8 mouse cellular contexts compared by ENCODE assay signal in genomic region chr5:136966331-136966730, GRCm38 (mm10). TPM values are rescaled to one million over a fixed set of nuclear protein-coding genes. Genes with fewer than 3 reads are reported as not detected.
DNase-seq lines count a peak whose midpoint lies in the region; ATAC-seq and TF ChIP-seq lines count a peak whose summit lies in the region.

TSS of gene Cldn15 (plus strand) at chr5:136966616.

- no peak for TF ChIP-seq POLR2A in ES-Bruce4 (IDR thresholded peaks at IDR 0.05; ENCODE audit: insufficient read depth, low read length)
- TF ChIP-seq POLR2A in liver, adult 2 months (IDR thresholded peaks at IDR 0.05; ENCODE audit: extremely low read depth, insufficient read depth, low read length): no peak

- DNase-seq in adrenal gland, adult 8-10 months: peak; percentile 51
- peak; percentile 44 for DNase-seq in heart, postnatal 25 days (ENCODE audit: low spot score)
- DNase-seq in liver, adult 2 months (ENCODE audit: extremely low read depth, low read depth, low spot score): no peak
- peak; percentile 38 for DNase-seq in stomach, postnatal 0 days (ENCODE audit: low spot score)
- no peak for DNase-seq in layer of hippocampus, postnatal 36 days
- DNase-seq in cerebellum, postnatal 4 days (ENCODE audit: low spot score in 2 of 2): no peak

- no peak for TF ChIP-seq CTCF in ES-Bruce4 (IDR thresholded peaks at IDR 0.05; ENCODE audit: low read depth, low read length)
- no peak for TF ChIP-seq CTCF in liver, adult 2 months (IDR thresholded peaks at IDR 0.05; ENCODE audit: low read depth, low read length)
- no peak for TF ChIP-seq CTCF in stomach, postnatal 0 days (IDR thresholded peaks at IDR 0.05; ENCODE audit: low read depth)

- H3K9ac ChIP-seq in ES-Bruce4 (ENCODE audit: low read depth, poor library complexity, severe bottlenecking): 0 out of 2 replicates have a peak within 1 kb of the TSS, but pooled peaks have one; percentile 8
- H3K9ac ChIP-seq in liver, adult 2 months (ENCODE audit: low read depth, low read length): no peak within 1 kb of the TSS
- peak within 1 kb of the TSS; percentile 38; the same call in 1 of the 2 replicates for H3K9ac ChIP-seq in stomach, postnatal 0 days (ENCODE audit: low read length)

- no peaks in the 10 kb centered on the region for H3K9me3 ChIP-seq in ES-Bruce4 (replicated peaks; ENCODE audit: control insufficient read depth, insufficient read depth, low read length, poor library complexity, severe bottlenecking)
- no peaks in the 10 kb centered on the region for H3K9me3 ChIP-seq in stomach, postnatal 0 days (ENCODE audit: control insufficient read depth, low read length)

- peaks cover 4% of the 10 kb centered on the region; the same call in 1 of the 2 replicates for H3K36me3 ChIP-seq in ES-Bruce4 (ENCODE audit: control insufficient read depth, insufficient read depth, low read length, poor library complexity, severe bottlenecking)
- peaks cover 2% of the 10 kb centered on the region; the same call in 1 of the 2 replicates for H3K36me3 ChIP-seq in liver, adult 2 months (ENCODE audit: control insufficient read depth, insufficient read depth, low read length)
- H3K36me3 ChIP-seq in stomach, postnatal 0 days (ENCODE audit: control insufficient read depth, insufficient read depth, low read length): peaks cover 23% of the 10 kb centered on the region; the same call in 1 of the 2 replicates

- H3K4me1 ChIP-seq in ES-Bruce4 (ENCODE audit: control insufficient read depth, insufficient read depth, low read length): peaks cover 5% of the 10 kb centered on the region
- peaks cover 8% of the 10 kb centered on the region; the same call in 1 of the 2 replicates for H3K4me1 ChIP-seq in liver, adult 2 months (ENCODE audit: control insufficient read depth, insufficient read depth, low read length)
- peaks cover 22% of the 10 kb centered on the region for H3K4me1 ChIP-seq in stomach, postnatal 0 days (replicated peaks; ENCODE audit: control insufficient read depth, insufficient read depth)

- no peak within 1 kb of the TSS for H3K4me3 ChIP-seq in ES-Bruce4 (ENCODE audit: low read depth, low read length)
- no peak within 1 kb of the TSS for H3K4me3 ChIP-seq in liver, adult 2 months (ENCODE audit: insufficient read depth, low read depth, low read length)
- no peak within 1 kb of the TSS for H3K4me3 ChIP-seq in stomach, postnatal 0 days (ENCODE audit: low read depth, low read length)

- TF ChIP-seq EP300 in ES-Bruce4 (IDR thresholded peaks at IDR 0.05; ENCODE audit: insufficient read depth, low read depth, low read length): no peak
- TF ChIP-seq EP300 in stomach, postnatal 0 days (optimal IDR thresholded peaks at IDR 0.05): peak; percentile 30

- intact Hi-C loops in heart, postnatal 25 days (cut with DNase I): no loop called here

- WGBS in liver, adult 2 months: 70% methylated on average over 6 of the region's 6 CpGs
- 16% methylated on average over 5 of the region's 6 CpGs for WGBS in stomach, postnatal 0 days

- peak within 1 kb of the TSS; percentile 56 for H3K27ac ChIP-seq in ES-Bruce4 (ENCODE audit: insufficient read depth, low read length)
- peak within 1 kb of the TSS; percentile 45 for H3K27ac ChIP-seq in liver, adult 2 months (replicated peaks; ENCODE audit: insufficient read depth, low read depth, low read length)
- H3K27ac ChIP-seq in stomach, postnatal 0 days (replicated peaks): peak within 1 kb of the TSS; percentile 76

- H3K27me3 ChIP-seq in ES-Bruce4 (ENCODE audit: control insufficient read depth, insufficient read depth, low read length, poor library complexity, severe bottlenecking): no peaks in the 10 kb centered on the region
- H3K27me3 ChIP-seq in liver, adult 2 months (ENCODE audit: control insufficient read depth, insufficient read depth, low read length): no peaks in the 10 kb centered on the region
- H3K27me3 ChIP-seq in stomach, postnatal 0 days (ENCODE audit: control insufficient read depth, insufficient read depth, low read length): no peaks in the 10 kb centered on the region

- H3K79me2 ChIP-seq in liver, adult 2 months (ENCODE audit: control insufficient read depth, insufficient read depth, low read length): no peaks in the 10 kb centered on the region

- peak; percentile 8; the same call in 1 of the 2 replicates for ATAC-seq in stomach, postnatal 0 days (ENCODE audit: low FRiP score, low TSS enrichment)
- no peak for ATAC-seq in megakaryocyte-erythroid progenitor cell, adult 5-6 weeks (replicated peaks; ENCODE audit: low FRiP score, low TSS enrichment, poor library complexity, severe bottlenecking)

- H3K4me2 ChIP-seq in stomach, postnatal 0 days (replicated peaks; ENCODE audit: low read depth): no peak within 1 kb of the TSS

RNA-seq across cellular contexts. Expression of gene Cldn15, which starts in this region (rescaled TPM):
- not detected in 2 replicates for polyA plus RNA-seq in ES-Bruce4 (2011; ENCODE audit: insufficient read depth, insufficient read length, low read depth, missing spikeins)
- total RNA-seq in adrenal gland, adult 8-10 months (2022): 10 to 100 TPM in 3 of 4 experiments, 1 to 10 TPM in 1; 9.5 to 13.7 (median 12.1) TPM
- total RNA-seq in heart, postnatal 25 days (2021): 10 to 100 TPM in 1 of 2 experiments, 1 to 10 TPM in 1; 8.9 to 10.4 TPM
- 0.40 and 0.46 TPM in 2 replicates for total RNA-seq in liver, adult 2 months (2014; rRNA removed)
- polyA plus RNA-seq in liver, adult 2 months (2012; rRNA removed): 0.51 and 0.81 TPM in 2 replicates
- 5.1 and 6.8 TPM in 2 replicates for polyA plus RNA-seq in stomach, postnatal 0 days (2015; fragmentation: Nextera tagmentation; extraction: Ambion mirVana)
- 0.13 TPM in 1 of 2 replicates, not detected in the other for total RNA-seq in megakaryocyte-erythroid progenitor cell, adult 5-6 weeks (2014; fragmentation: Nextera tagmentation)
- not detected in 2 replicates for total RNA-seq in megakaryocyte-erythroid progenitor cell, adult 5-6 weeks (2017)
- under 1 TPM in 1 of 2 experiments, not detected in 1; 0.20 TPM for total RNA-seq in layer of hippocampus, postnatal 36 days (2021)

Comparison
In these comparisons a context has a peak if more than half of its experiments do, and no peak if none do; other contexts are left out.
1. DNase-seq: peak in adrenal gland, adult 8-10 months (single experiment), heart, postnatal 25 days (single experiment) and stomach, postnatal 0 days (single experiment); none in liver, adult 2 months (single experiment), layer of hippocampus, postnatal 36 days (0 of 2) and cerebellum, postnatal 4 days (0 of 2).
2. Peak in every context shown above with its lines, with median percentiles within 50 percentile points of each other: H3K27ac ChIP-seq.